Mouse (Mus musculus) liver, embryonic 16.5 days (tissue): ENCODE measurements around the gene Plekhg3. TPM values are rescaled to one million over a fixed set of nuclear protein-coding genes. Genes with fewer than 3 reads are reported as not detected.

ENCODE experiments used
- ATAC-seq: fragments of 200-750 bp; cut with Nextera tagmentation; 2 replicates; pipeline ENCODE4 v1.8.0; 2017; ENCODE audit warnings: low read depth, mild to moderate bottlenecking, moderate number of reproducible peaks, moderate library complexity
- H3K27ac ChIP-seq: fragments of 300-500 bp; sonication (generic); 2 replicates; pipeline ENCODE4 v1.5.1; 2014; ENCODE audit warnings: mild to moderate bottlenecking, low read length
- H3K27me3 ChIP-seq: fragments of 300-500 bp; sonication (generic); 2 replicates; pipeline ENCODE4 v1.6.1; 2014; ENCODE audit warnings: low read depth, low read length, mixed read lengths; ENCODE audit not compliant: control insufficient read depth, insufficient read depth
- H3K36me3 ChIP-seq: fragments of 300-500 bp; sonication (generic); 2 replicates; pipeline ENCODE4 v1.6.1; 2014; ENCODE audit warnings: mild to moderate bottlenecking; ENCODE audit not compliant: control insufficient read depth, insufficient read depth
- H3K4me1 ChIP-seq: fragments of 300-500 bp; sonication (generic); 2 replicates; pipeline ENCODE4 v1.6.1; 2014; ENCODE audit warnings: low read depth, low read length, mixed read lengths; ENCODE audit not compliant: control insufficient read depth
- H3K4me2 ChIP-seq: fragments of 300-500 bp; sonication (generic); 2 replicates; pipeline ENCODE4 v1.6.1; 2014; ENCODE audit warnings: low read depth, low read length, mixed read lengths
- H3K4me3 ChIP-seq: fragments of 300-500 bp; sonication (generic); 2 replicates; pipeline ENCODE4 v1.5.1; 2014; ENCODE audit warnings: low read depth, mild to moderate bottlenecking, low read length
- H3K9ac ChIP-seq: fragments of 300-500 bp; sonication (generic); 2 replicates; pipeline ENCODE4 v1.6.1; 2014; ENCODE audit warnings: low read depth, low read length
- H3K9me3 ChIP-seq: fragments of 300-500 bp; sonication (generic); replicated peaks from 2 replicates; pipeline ENCODE4 v1.6.1; 2016; ENCODE audit warnings: low read length; ENCODE audit not compliant: control insufficient read depth
- WGBS: fragments of 180-500 bp; shearing (Covaris S2); extraction: QIAGEN DNeasy Blood & Tissue Kit; methylation state at CpG from one replicate; pipeline ENCODE4 v1.1.7; 2014; ENCODE audit not compliant: insufficient replicate concordance; 5-methylcytosine and 5-hydroxymethylcytosine counted together
- polyA plus RNA-seq: library from polyadenylated mRNA; unstranded; fragments of >200 nt; fragmentation: Nextera tagmentation; extraction: Ambion mirVana; gene quantifications from 2 replicates; pipeline ENCODE4 v1.2.1, GENCODE M21; 2015

Gene Plekhg3
- polyA plus RNA-seq, 1 experiment from 2014 or later = 5.5 TPM

GRCm38 (mm10) chr12:76496324-76496723 is 34.4 kb upstream of the Plekhg3 start:
- Histone ChIP-seq H3K9ac (no peak overlapping the region), H3K4me2 (no peak overlapping the region), H3K27ac (no peak overlapping the region), H3K27me3 (no peaks in the 10 kb centered on the region), H3K4me3 (no peak overlapping the region), H3K9me3 (no peaks in the 10 kb centered on the region), H3K36me3 (no peaks in the 10 kb centered on the region), H3K4me1 (no peaks in the 10 kb centered on the region; the same call in 1 of the 2 replicates)
- WGBS = 25% methylated on average over 12 of the region's 12 CpGs
- ATAC-seq = no peak

- Histone ChIP-seq H3K9ac (no peak overlapping the region), H3K9me3 (no peaks in the 10 kb centered on the region), H3K36me3 (no peaks in the 10 kb centered on the region), H3K4me1 (no peaks in the 10 kb centered on the region; the same call in 1 of the 2 replicates), H3K27me3 (no peaks in the 10 kb centered on the region), H3K4me2 (no peak overlapping the region), H3K4me3 (no peak overlapping the region), H3K27ac (no peak overlapping the region)
- 66% methylated on average over 9 of the region's 9 CpGs for WGBS
- no peak for ATAC-seq
These were observed 31.4 kb upstream of the Plekhg3 start for GRCm38 (mm10) chr12:76499276-76499675.

GRCm38 (mm10) chr12:76500055-76500454 is 30.6 kb upstream of the Plekhg3 start:
- H3K4me1 ChIP-seq = no peaks in the 10 kb centered on the region; the same call in 1 of the 2 replicates
- no peak overlapping the region for H3K27ac ChIP-seq
- no peak for ATAC-seq
- H3K9me3 ChIP-seq = no peaks in the 10 kb centered on the region
- H3K27me3 ChIP-seq = no peaks in the 10 kb centered on the region
- no peak overlapping the region for H3K4me3 ChIP-seq
- no peak overlapping the region for H3K4me2 ChIP-seq
- H3K36me3 ChIP-seq = no peaks in the 10 kb centered on the region
- no peak overlapping the region for H3K9ac ChIP-seq
- WGBS = 51% methylated on average over 6 of the region's 6 CpGs

GRCm38 (mm10) chr12:76500896-76501295 is 29.8 kb upstream of the Plekhg3 start:
- H3K27ac ChIP-seq = no peak overlapping the region
- H3K4me2 ChIP-seq = no peak overlapping the region
- H3K9me3 ChIP-seq = no peaks in the 10 kb centered on the region
- WGBS = 16% methylated on average over 2 of the region's 3 CpGs
- no peak overlapping the region for H3K4me3 ChIP-seq
- H3K4me1 ChIP-seq = no peaks in the 10 kb centered on the region; the same call in 1 of the 2 replicates
- H3K27me3 ChIP-seq = no peaks in the 10 kb centered on the region
- H3K36me3 ChIP-seq = no peaks in the 10 kb centered on the region
- ATAC-seq = no peak
- no peak overlapping the region for H3K9ac ChIP-seq

- WGBS = 60% methylated on average over 5 of the region's 5 CpGs
These were observed 27.7 kb upstream of the Plekhg3 start for GRCm38 (mm10) chr12:76502981-76503380.

GRCm38 (mm10) chr12:76506522-76506921 is 24.2 kb upstream of the Plekhg3 start:
- Histone ChIP-seq H3K4me1 (no peaks in the 10 kb centered on the region), H3K9ac (no peak overlapping the region), H3K4me2 (no peak overlapping the region), H3K4me3 (no peak overlapping the region), H3K9me3 (no peaks in the 10 kb centered on the region), H3K27ac (no peak overlapping the region), H3K27me3 (no peaks in the 10 kb centered on the region), H3K36me3 (no peaks in the 10 kb centered on the region)
- WGBS = 58% methylated on average over 2 of the region's 2 CpGs
- ATAC-seq = no peak

More at GRCm38 (mm10) chr12:76502981-76503380, 27.7 kb upstream of the Plekhg3 start:
- Histone ChIP-seq H3K4me1 (no peaks in the 10 kb centered on the region; the same call in 1 of the 2 replicates), H3K36me3 (no peaks in the 10 kb centered on the region), H3K27ac (no peak overlapping the region), H3K4me2 (no peak overlapping the region), H3K9me3 (no peaks in the 10 kb centered on the region), H3K4me3 (no peak overlapping the region), H3K9ac (no peak overlapping the region), H3K27me3 (no peaks in the 10 kb centered on the region)
- no peak for ATAC-seq

- ATAC-seq = no peak
- 66% methylated on average over 5 of the region's 5 CpGs for WGBS
- H3K9me3 ChIP-seq = no peaks in the 10 kb centered on the region
- no peak overlapping the region for H3K9ac ChIP-seq
- H3K4me1 ChIP-seq = no peaks in the 10 kb centered on the region
- no peak overlapping the region for H3K27ac ChIP-seq
- H3K4me2 ChIP-seq = no peak overlapping the region
- H3K4me3 ChIP-seq = no peak overlapping the region
- H3K27me3 ChIP-seq = no peaks in the 10 kb centered on the region
- no peaks in the 10 kb centered on the region for H3K36me3 ChIP-seq
These were observed 22.9 kb upstream of the Plekhg3 start for GRCm38 (mm10) chr12:76507791-76508190.

GRCm38 (mm10) chr12:76508909-76509440 is 21.7 kb upstream of the Plekhg3 start:
- Histone ChIP-seq H3K27ac (no peak overlapping the region), H3K36me3 (no peaks in the 10 kb centered on the region), H3K4me1 (no peaks in the 10 kb centered on the region), H3K27me3 (no peaks in the 10 kb centered on the region), H3K4me2 (no peak overlapping the region), H3K4me3 (no peak overlapping the region), H3K9ac (no peak overlapping the region), H3K9me3 (no peaks in the 10 kb centered on the region)
- ATAC-seq = no peak
- 75% methylated on average over 7 of the region's 7 CpGs for WGBS

GRCm38 (mm10) chr12:76512731-76513130 is 18.0 kb upstream of the Plekhg3 start:
- no peaks in the 10 kb centered on the region for H3K9me3 ChIP-seq
- no peak overlapping the region for H3K9ac ChIP-seq
- no peak overlapping the region for H3K27ac ChIP-seq
- H3K4me3 ChIP-seq = no peak overlapping the region
- H3K36me3 ChIP-seq = no peaks in the 10 kb centered on the region
- H3K27me3 ChIP-seq = no peaks in the 10 kb centered on the region
- 35% methylated on average over 1 of the region's 1 CpGs for WGBS
- H3K4me2 ChIP-seq = no peak overlapping the region
- ATAC-seq = no peak
- H3K4me1 ChIP-seq = no peaks in the 10 kb centered on the region
